Mouse (Mus musculus) embryo, embryonic 11.5 days (tissue): ENCODE results near the gene B3glct.

ENCODE experiments used
- DNase-seq: peaks from one replicate; pipeline ENCODE4 v3.0.0-alpha.2; 2012; ENCODE audit warnings: low read depth, low spot score

B3glct gene

GRCm38 (mm10) chr5:149748640-149749580 lies 70.9 kb downstream of the B3glct start:
- DNase-seq, result no peak

GRCm38 (mm10) chr5:149751861-149752260 lies 73.8 kb downstream of the B3glct start:
- no peak for DNase-seq

GRCm38 (mm10) chr5:149753073-149753472 lies 75.0 kb downstream of the B3glct start:
- DNase-seq, result no peak

GRCm38 (mm10) chr5:149767116-149767515 lies 89.1 kb downstream of the B3glct start:
- no peak for DNase-seq

- DNase-seq, result no peak
These were observed 89.7 kb downstream of the B3glct start for GRCm38 (mm10) chr5:149767651-149768301.

GRCm38 (mm10) chr5:149769666-149770065 lies 91.6 kb downstream of the B3glct start:
- DNase-seq, result no peak

GRCm38 (mm10) chr5:149776038-149776437 lies 98.0 kb downstream of the B3glct start:
- DNase-seq, result no peak

- DNase-seq, result no peak
These were observed 101.7 kb downstream of the B3glct start for GRCm38 (mm10) chr5:149779740-149780139.

GRCm38 (mm10) chr5:149780411-149780810 lies 102.4 kb downstream of the B3glct start:
- no peak for DNase-seq

- no peak for DNase-seq
These were observed 112.1 kb downstream of the B3glct start for GRCm38 (mm10) chr5:149790087-149790486.

GRCm38 (mm10) chr5:149810071-149810470 lies 132.0 kb downstream of the B3glct start:
- no peak for DNase-seq

- no peak for DNase-seq
These were observed 133.8 kb downstream of the B3glct start for GRCm38 (mm10) chr5:149811835-149812234.
